Mouse (Mus musculus) lung, embryonic 14.5 days (tissue): Measurements from ENCODE around the gene Gabarap. TPM values are rescaled to one million over a fixed set of nuclear protein-coding genes. Genes with fewer than 3 reads are reported as not detected.
A peak's percentile ranks its signal among the peaks of the same experiment; 100 is the strongest.

Experiments
- ATAC-seq: fragments of 200-750 bp; cut with Nextera tagmentation; 2 replicates; pipeline ENCODE4 v1.8.0; 2017; ENCODE audit warnings: mild to moderate bottlenecking, moderate TSS enrichment, moderate library complexity; ENCODE audit not compliant: insufficient read depth
- DNase-seq: peaks from one replicate; pipeline ENCODE4 v3.0.0-alpha.2; 2015
- H3K27ac ChIP-seq: fragments of 300-500 bp; sonication (generic); 2 replicates; pipeline ENCODE4 v1.5.1; 2014; ENCODE audit warnings: low read depth, mild to moderate bottlenecking, moderate library complexity
- H3K27me3 ChIP-seq: fragments of 300-500 bp; sonication (generic); 2 replicates; pipeline ENCODE4 v1.6.1; 2014; ENCODE audit warnings: low read length, control low read depth; ENCODE audit not compliant: insufficient read depth
- H3K36me3 ChIP-seq: fragments of 300-500 bp; sonication (generic); 2 replicates; pipeline ENCODE4 v1.6.1; 2014; ENCODE audit warnings: control low read depth; ENCODE audit not compliant: insufficient read depth
- H3K4me1 ChIP-seq: fragments of 300-500 bp; sonication (generic); 2 replicates; pipeline ENCODE4 v1.6.1; 2014; ENCODE audit warnings: antibody characterized with exemption, control low read depth; ENCODE audit not compliant: insufficient read depth
- H3K4me2 ChIP-seq: fragments of 300-500 bp; sonication (generic); 2 replicates; pipeline ENCODE4 v1.6.1; 2014; ENCODE audit warnings: mild to moderate bottlenecking
- H3K4me3 ChIP-seq: fragments of 300-500 bp; sonication (generic); 2 replicates; pipeline ENCODE4 v1.5.1; 2014; ENCODE audit warnings: low read depth, low read length
- H3K9ac ChIP-seq: fragments of 300-500 bp; sonication (generic); 2 replicates; pipeline ENCODE4 v1.6.1; 2014
- H3K9me3 ChIP-seq: fragments of 300-500 bp; sonication (generic); 2 replicates; pipeline ENCODE4 v1.6.1; 2016; ENCODE audit warnings: low read depth, low read length, control low read depth
- CTCF ChIP-seq: IDR thresholded peaks from 2 replicates; pipeline ENCODE4 v1.5.1; 2016; ENCODE audit warnings: antibody characterized with exemption, low read depth
- WGBS: fragments of 180-500 bp; shearing (Covaris S2); extraction: QIAGEN DNeasy Blood & Tissue Kit; methylation state at CpG from one replicate; pipeline ENCODE4 v1.1.7; 2014; 5-methylcytosine and 5-hydroxymethylcytosine counted together
- polyA plus RNA-seq: library from polyadenylated mRNA; unstranded; fragments of >200 nt; fragmentation: Nextera tagmentation; extraction: Ambion mirVana; gene quantifications from 2 replicates; pipeline ENCODE4 v1.2.1, GENCODE M21; 2014

The Gabarap gene
- polyA plus RNA-seq, 1 experiment from 2014 or later = 444 TPM

GRCm38 (mm10) chr11:70029829-70030550, 39.0 kb downstream of the Gabarap start:
- Histone ChIP-seq H3K4me2 (peak overlapping the region; percentile 65), H3K36me3 (peaks cover 35% of the 10 kb centered on the region), H3K27me3 (no peaks in the 10 kb centered on the region), H3K9me3 (no peaks in the 10 kb centered on the region), H3K9ac (no peak overlapping the region), H3K4me3 (no peak overlapping the region), H3K27ac (no peak overlapping the region), H3K4me1 (peaks cover 33% of the 10 kb centered on the region)
- DNase-seq (no peak), ATAC-seq (no peak)
- WGBS = 32% methylated on average over 11 of the region's 11 CpGs
- TF ChIP-seq CTCF = no peak

GRCm38 (mm10) chr11:70030651-70031320, 39.8 kb downstream of the Gabarap start:
- Histone ChIP-seq H3K36me3 (peaks cover 35% of the 10 kb centered on the region), H3K27ac (no peak overlapping the region), H3K4me2 (no peak overlapping the region), H3K4me3 (no peak overlapping the region), H3K4me1 (peaks cover 32% of the 10 kb centered on the region), H3K9me3 (no peaks in the 10 kb centered on the region), H3K27me3 (no peaks in the 10 kb centered on the region), H3K9ac (no peak overlapping the region)
- DNase-seq (no peak), ATAC-seq (no peak)
- 91% methylated on average over 28 of the region's 28 CpGs for WGBS
- TF ChIP-seq CTCF = no peak

- H3K36me3 ChIP-seq = peaks cover 35% of the 10 kb centered on the region
- WGBS = 96% methylated on average over 11 of the region's 11 CpGs
- no peak overlapping the region for H3K27ac ChIP-seq
- no peak overlapping the region for H3K9ac ChIP-seq
- peaks cover 26% of the 10 kb centered on the region for H3K4me1 ChIP-seq
- H3K4me2 ChIP-seq = no peak overlapping the region
- ATAC-seq (no peak), DNase-seq (no peak)
- H3K27me3 ChIP-seq = no peaks in the 10 kb centered on the region
- H3K9me3 ChIP-seq = no peaks in the 10 kb centered on the region
- TF ChIP-seq CTCF = no peak
- no peak overlapping the region for H3K4me3 ChIP-seq
Observed at GRCm38 (mm10) chr11:70031321-70031670, 40.4 kb downstream of the Gabarap start.

GRCm38 (mm10) chr11:70038174-70038573, 47.2 kb downstream of the Gabarap start:
- no peak for TF ChIP-seq CTCF

GRCm38 (mm10) chr11:70039631-70040030, 48.7 kb downstream of the Gabarap start:
- no peak overlapping the region for H3K9ac ChIP-seq
- no peaks in the 10 kb centered on the region for H3K9me3 ChIP-seq
- H3K4me2 ChIP-seq = no peak overlapping the region
- TF ChIP-seq CTCF = no peak
- H3K4me1 ChIP-seq = no peaks in the 10 kb centered on the region
- ATAC-seq (no peak), DNase-seq (no peak)
- 90% methylated on average over 10 of the region's 10 CpGs for WGBS
- H3K4me3 ChIP-seq = no peak overlapping the region
- H3K27me3 ChIP-seq = no peaks in the 10 kb centered on the region
- H3K36me3 ChIP-seq = peaks cover 52% of the 10 kb centered on the region
- no peak overlapping the region for H3K27ac ChIP-seq

More at GRCm38 (mm10) chr11:70038174-70038573, 47.2 kb downstream of the Gabarap start:
- no peak overlapping the region for H3K9ac ChIP-seq
- no peaks in the 10 kb centered on the region for H3K4me1 ChIP-seq
- no peak for ATAC-seq
- H3K27me3 ChIP-seq = no peaks in the 10 kb centered on the region
- WGBS = 65% methylated on average over 7 of the region's 7 CpGs
- no peak overlapping the region for H3K27ac ChIP-seq
- no peak overlapping the region for H3K4me3 ChIP-seq
- no peaks in the 10 kb centered on the region for H3K9me3 ChIP-seq
- H3K36me3 ChIP-seq = peaks cover 50% of the 10 kb centered on the region
- H3K4me2 ChIP-seq = no peak overlapping the region
- no peak for DNase-seq

GRCm38 (mm10) chr11:70040184-70040583, 49.2 kb downstream of the Gabarap start:
- no peak overlapping the region for H3K9ac ChIP-seq
- H3K36me3 ChIP-seq = peaks cover 52% of the 10 kb centered on the region

GRCm38 (mm10) chr11:70042309-70043085, 51.6 kb downstream of the Gabarap start:
- H3K4me1 ChIP-seq = no peaks in the 10 kb centered on the region
- ATAC-seq (no peak), DNase-seq (no peak)
- no peaks in the 10 kb centered on the region for H3K9me3 ChIP-seq
- H3K36me3 ChIP-seq = peaks cover 48% of the 10 kb centered on the region
- H3K4me2 ChIP-seq = no peak overlapping the region
- no peaks in the 10 kb centered on the region for H3K27me3 ChIP-seq
- 84% methylated on average over 23 of the region's 23 CpGs for WGBS
- no peak overlapping the region for H3K9ac ChIP-seq
- no peak for TF ChIP-seq CTCF
- H3K4me3 ChIP-seq = no peak overlapping the region
- no peak overlapping the region for H3K27ac ChIP-seq

More at GRCm38 (mm10) chr11:70040184-70040583, 49.2 kb downstream of the Gabarap start:
- 83% methylated on average over 7 of the region's 7 CpGs for WGBS
- Histone ChIP-seq H3K4me2 (no peak overlapping the region), H3K4me1 (no peaks in the 10 kb centered on the region), H3K27me3 (no peaks in the 10 kb centered on the region), H3K9me3 (no peaks in the 10 kb centered on the region), H3K4me3 (no peak overlapping the region), H3K27ac (no peak overlapping the region)
- no peak for DNase-seq
- no peak for ATAC-seq
- no peak for TF ChIP-seq CTCF
